Mouse (Mus musculus): ENCODE measurements around the gene Atp2a2.

The Atp2a2 gene

DNA sequence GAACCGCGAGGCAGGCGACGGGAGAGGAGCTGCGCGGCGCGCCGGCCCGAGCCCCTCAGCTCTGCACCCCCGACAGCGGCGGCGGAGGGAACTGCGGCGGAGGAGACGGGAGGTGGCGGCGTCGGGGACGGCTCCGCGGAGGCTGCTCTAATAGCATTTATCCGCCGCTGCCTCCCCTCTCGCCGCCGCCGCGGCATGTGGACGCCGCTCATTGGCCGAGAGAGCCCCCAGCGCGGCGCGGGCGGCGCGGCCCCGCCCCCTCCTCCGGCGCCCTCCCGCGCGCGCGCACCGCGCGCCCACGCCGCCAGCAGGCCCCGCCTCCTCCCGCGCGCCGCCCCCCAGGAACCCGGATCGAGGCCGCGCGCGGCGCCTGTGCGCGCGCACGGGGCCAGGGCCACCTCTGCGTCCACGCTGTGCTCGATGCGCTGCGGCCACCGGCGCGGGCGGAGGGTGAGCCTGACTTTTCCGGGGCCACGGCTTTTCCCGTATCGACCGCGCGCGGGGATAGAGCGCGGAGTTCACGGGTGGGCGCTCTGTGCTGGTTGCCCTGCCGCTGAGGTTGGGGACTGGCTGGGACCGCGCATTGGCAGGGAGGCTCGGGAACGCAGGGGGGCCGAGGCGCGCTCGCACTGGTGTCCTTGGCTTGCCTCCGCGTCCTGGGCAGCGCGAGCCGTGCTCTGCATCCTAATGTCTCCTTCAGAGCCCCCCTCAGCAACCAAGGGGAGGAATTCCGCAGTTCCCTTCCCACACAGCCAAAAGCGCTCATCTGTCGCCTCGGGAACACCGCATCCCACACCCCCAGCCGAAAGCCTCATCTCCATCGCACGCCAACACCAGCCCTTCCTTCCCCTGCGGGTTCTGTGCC is at the start of gene Atp2a2:
Gene Atp2a2 (minus strand): TSS at position 149 of the 865 bp plus-strand sequence.
- peak; percentile 90 to 94 for DNase-seq

DNA sequence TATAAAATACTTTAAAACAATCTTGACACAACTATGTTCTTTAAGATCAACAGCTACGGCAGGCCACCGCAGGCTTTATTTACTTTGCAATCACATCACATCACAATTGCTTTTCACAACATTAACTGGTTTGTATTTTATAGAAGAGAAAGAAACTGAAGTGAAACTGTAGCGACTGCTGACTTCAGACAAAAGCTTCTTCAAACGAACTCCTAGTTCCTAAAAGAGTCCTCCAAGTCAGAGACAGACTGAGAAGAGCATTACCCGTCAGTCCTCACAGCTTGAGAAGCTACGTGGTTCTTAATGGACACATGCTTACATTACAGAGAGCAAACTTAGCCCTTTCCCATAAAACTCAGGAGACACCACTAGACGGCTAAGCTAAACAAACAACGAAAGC is 48.4 kb upstream of the Atp2a2 start:
- DNase-seq = no peak

DNA sequence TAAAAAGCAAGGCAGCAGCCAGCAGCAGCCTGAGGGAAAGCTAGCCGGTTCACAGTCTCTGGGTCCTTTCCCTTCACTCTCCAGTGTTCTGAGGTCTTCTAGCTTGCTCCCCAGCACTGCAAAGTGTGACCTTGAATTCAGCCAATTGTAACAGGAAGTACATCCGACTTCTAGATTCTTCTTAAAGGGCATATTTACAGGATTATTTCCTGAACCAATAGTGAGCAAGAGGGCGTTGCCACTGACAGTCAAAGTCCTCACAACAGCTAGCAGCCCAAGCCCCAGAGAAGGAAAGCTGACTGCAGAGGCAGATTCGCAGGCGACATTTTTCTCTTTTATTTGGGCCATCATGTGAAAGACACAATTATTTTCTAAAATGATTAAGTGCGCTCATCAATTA is 46.6 kb upstream of the Atp2a2 start:
- no peak for DNase-seq

DNA sequence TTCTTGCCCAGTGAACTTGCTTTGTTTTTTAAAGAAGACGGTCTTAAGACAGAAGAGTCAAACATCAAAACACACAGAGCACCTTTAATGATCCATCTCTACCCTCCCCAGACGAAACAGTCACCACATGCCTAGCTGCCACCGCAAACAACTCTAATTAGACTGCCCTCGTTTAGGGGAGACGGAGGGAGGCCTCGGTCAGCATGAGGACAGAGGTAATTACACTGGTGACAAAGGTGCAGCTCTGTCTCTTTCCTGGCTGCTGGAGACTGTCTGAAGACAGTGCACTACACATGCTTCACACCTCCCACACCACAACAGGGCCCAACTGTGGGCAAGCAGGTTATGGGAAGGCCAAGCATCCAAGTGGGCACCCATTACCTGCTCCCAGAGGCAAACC is 45.8 kb upstream of the Atp2a2 start:
- DNase-seq = no peak

DNA sequence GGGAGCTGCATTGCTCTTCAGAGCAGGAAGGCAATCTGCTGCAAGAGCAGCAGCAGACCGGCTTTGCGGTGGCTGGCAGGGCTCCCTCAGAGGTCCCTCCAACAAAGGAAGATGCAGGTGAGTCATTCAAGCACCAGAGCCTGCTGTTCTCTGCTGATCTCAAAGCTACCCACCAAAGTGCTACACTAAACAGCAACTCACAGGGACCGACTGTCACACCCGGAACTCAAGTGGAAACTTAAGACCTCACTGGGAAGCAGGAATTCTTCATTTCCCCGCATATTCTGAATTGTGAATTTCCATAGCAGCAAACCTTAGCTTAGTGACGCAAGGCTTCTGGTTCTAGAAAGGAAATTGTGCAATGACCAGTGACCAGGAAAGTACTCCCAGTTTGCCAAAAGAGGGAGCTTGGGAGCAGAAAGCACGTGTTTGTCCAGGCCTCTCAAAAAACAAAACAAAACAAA is 45.3 kb upstream of the Atp2a2 start:
- DNase-seq = peak; percentile 80

DNA sequence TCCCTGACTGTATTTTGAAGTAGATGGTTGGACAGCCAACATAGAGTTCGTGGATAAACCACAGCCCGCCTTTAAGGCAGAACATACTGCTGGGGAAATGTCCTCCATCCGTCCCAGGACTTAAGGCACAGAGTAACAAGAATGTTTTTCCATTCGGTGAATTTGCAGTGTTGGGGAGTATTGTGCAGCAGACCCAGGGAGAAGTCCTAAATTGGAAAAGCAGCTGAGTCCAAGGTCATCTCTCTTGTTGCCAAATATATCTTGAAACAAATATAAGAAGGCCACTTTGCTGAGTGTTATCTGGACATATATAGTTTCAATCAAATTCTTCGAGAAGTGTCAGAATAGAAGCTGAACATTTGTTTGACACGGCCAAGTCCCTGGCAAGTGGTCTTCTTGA is 41.4 kb upstream of the Atp2a2 start:
- DNase-seq = no peak

DNA sequence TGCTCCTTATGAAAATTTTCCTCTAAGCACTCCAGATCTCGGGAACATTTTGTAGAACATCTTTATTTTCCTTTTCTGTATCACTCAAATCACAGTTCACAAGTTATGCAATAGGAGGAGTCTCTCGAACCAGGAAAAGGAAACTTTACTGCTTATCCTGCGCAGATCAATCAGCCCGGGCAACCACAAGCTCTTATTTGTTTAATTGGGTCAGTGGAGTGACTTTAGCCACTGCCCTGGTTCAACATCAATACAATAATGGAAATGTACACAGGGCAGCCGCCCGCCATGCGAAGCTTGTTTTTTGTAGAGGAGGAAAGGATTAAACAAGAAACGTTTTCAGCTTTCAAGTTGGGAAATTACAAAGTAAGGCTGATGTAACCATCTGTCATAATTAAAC is 39.8 kb upstream of the Atp2a2 start:
- no peak for DNase-seq

DNA sequence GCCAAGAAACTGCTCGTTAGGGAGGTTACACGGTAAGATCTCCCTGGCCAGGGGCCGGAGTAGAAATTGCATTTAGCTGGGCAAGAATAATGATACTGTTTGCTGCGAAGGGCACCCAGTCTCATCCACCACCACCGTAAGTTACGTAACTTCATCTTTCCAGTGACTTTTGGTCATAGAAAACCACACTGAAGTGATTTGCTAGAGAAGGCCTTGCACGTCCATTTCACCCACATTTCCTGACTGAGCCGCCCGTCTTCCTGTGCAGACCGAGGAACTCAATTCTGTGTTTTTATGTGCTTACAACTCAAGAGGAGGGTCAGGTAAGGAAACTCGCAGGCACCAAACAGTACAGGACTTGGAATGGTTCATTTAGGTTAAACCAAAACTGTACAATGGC is 36.1 kb upstream of the Atp2a2 start:
- no peak for DNase-seq

DNA sequence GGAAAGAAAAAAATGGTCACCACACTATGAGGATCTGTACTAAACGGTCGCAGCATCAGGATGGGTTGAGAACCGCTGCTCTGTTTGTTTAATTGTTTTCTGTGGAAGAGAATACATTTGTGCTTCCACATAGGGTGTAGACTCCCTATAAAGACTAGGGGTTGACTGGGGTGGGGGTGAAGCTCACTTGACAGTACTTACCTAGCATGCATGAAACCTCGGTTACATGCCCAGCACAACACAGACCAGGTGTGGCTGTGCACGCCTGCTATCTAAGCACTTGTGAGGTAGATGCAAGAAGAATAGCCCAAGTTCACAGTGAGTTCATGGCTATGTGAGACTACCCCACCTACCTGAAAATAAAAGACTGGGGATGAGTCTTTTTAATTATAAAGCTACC is 35.6 kb upstream of the Atp2a2 start:
- DNase-seq = no peak

DNA sequence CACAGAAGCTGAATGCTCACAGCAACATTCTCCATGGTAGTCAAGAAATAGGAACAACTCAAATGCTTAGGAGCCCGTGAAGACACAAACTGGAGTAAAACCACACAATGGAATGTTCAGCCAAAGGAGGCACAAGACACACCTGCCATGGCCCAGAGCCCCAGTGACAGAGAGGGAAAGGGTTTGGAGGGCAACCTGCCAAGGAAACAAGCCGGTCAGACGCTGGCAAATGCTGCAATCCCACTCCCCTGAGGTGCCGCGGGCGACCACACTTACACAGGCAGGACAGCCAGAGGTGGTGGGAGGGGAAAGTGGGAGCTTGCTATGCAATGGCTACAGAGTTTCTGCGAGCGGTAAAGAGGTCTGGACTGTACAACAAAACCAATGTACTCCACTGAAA is 31.9 kb upstream of the Atp2a2 start:
- no peak for DNase-seq

DNA sequence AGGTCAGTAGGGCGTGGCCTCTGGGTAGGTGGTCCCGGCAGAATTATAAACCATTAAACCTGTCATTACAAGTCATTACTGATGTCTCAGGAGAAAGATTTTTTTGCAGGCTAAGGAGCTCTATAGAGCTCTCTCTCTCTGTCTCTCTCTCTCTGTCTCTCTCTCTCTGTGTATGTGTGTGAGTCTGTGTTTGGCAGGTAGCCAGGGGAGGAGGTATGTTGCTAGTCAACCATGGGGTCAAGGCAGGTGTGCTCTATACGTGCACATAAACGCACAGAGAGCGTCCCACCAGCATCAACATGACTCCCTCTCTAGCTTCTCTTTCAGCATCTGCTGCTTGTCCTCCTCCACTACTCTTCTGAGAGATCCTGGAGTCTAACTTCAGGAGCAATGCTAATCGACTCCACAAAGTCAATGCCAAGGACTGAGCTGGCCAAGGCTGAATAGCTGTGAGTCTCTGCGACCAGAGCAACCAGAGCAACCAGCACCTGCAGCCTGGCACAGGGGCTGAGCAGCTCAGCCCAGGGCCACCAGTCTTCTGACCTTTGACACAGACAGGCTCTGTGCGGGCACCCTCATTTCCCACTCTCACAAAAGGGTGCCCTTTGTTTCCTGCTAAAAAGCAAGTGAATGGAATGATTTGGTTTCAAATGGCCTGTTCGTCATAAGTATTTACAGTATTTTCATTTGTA is 28.0 kb upstream of the Atp2a2 start:
- no peak for DNase-seq

DNA sequence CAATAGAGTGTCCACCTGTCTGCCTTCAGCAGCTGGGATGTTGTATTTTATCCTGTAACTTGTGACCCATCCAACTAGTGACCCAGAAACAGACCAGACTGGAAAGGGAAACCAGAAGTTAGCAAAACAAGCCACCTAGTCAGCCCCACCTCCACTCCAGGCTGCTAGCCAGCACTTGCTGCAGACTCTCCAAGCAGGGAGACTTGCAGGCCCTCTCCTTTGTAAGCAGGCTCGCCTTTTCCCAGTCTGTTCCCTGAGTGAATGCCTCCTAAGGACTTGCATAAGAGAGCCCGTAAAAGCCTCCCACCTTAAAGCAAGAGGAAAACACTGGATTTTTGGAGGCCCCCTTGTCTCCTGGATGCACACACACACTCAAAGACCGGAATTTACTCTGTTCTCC is 27.3 kb upstream of the Atp2a2 start:
- DNase-seq = peak in 1 of 2 experiments; percentile 25

DNA sequence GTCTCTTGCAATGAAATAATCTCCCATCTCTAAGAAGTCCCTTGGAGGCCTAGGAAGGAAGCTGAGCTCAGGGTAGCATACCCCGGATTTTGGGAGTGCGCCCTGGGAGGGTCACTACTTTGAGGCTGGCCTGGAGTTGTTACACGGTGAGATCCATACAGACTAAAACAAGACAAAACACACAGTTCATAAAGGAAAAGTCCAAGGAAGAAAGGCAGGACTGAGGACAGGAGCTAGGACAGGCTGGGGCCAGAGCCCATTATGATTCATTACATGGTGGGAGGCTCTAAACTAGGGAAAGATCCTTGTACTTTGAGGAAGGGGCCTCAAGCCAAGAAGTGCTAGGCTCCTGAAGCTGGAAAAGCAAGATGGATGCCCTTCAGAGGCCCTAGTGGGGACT is 26.6 kb upstream of the Atp2a2 start:
- no peak for DNase-seq

DNA sequence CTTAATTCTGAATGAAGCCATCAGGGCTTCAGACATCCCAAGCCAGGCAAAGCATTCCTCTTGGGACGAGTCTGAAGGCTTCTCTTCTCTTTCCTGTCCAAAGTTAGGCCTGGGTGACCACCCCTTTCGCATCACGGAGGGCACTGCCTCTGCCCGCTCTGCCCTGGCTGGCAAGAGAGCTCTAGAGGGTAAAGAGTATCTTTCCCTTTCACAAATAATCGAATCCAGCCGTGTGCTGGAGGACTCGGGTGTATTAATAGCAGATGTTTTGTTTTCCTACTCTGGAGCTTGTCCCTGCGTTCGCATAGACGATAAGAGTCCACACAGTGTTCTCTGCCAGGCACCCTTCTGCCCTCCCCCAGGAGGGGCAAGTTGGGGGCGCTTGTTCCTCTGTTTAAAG is 25.7 kb upstream of the Atp2a2 start:
- no peak for DNase-seq

DNA sequence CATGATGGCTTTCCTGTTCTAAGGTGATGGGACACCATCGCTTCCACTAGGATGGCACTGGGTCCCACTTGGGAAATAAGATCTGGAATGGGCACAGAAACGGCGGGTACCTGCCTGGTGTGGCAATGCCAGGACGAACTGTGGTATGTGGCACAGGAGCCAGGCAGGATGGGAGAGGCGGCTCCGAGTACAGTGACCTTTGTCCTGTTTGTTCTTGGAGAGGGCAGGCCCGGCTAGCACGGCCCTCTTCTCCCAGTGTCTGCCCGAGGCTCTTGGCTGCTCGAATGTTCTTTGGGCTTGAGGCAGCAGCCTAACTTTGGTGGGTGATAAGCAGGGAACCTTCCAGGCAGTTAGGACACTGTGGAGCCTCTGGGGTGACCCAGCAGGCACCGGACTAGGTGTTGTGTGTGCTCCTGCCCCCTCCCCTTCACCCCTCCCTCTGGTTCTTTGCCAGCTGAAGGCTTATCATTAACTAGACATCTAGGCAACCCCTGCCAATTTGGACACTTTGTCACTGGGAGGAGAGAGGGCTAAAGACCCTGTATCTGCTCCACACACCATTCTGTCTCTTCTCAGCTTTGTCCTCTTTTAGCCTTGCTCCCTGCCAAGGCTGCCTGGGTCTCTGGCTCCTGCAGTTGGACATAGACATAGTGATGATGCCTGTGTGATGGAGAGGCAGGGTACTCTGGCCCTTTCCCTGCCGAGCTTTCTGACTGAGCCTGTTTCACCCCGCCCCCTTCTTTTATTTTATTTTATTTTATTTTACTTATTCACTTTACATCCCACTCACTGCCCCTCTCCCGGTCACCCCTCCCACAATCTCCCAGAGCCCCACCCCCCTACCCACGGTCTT is 25.1 kb upstream of the Atp2a2 start:
- DNase-seq = no peak

DNA sequence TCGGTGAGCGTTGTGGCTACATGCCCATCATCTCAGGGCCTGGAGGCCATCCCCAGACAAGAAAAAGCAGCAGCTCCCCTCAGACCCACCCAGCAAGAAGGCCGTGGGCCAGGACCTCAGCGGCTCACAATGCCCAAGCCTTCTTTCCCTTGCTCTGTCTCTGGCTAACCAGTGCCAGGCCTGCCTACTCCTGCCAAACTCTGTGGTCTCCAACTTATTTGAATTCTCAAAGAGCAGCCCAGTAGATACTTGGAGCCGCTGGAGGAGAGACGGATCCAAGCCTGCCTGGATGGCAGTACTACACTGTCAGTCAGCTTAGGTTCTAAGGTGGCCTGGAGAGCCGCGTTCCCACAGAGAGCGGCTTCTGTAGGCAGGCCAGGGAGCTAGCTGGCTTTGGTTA is 24.4 kb upstream of the Atp2a2 start:
- peak in 1 of 2 experiments; percentile 24 for DNase-seq

DNA sequence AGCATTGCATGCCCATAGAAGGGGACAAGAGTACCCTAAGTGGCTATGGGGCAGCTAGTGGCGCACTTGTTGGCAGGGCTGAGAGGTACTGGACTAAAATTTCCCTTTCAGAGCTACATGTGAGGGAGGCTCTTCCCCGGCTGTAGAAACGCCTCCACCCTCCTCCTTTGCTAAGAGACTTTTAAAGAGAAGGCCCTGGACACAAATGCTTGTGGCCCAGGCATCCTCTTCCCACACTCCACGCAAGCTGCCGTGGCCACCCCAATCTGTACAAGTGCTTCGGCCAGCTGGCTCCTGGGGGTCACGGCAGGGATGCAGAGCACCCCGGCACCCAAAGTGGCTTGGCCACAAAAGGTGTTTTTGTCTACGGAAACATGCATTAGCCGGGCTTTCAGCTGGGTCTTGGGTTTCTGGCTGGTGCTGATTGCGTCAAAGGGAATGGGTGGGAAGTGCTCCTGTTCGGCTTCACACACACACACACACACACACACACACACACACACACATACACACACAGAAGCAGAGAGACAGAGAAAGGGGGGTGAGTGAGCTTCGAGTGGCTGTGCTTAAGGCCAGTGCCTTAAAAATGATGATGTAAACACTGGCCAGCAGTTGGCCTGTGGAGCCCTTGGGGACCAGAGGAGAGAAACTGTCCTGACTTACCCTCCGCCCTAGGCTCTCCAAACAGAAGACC is 23.4 kb upstream of the Atp2a2 start:
- no peak for DNase-seq

DNA sequence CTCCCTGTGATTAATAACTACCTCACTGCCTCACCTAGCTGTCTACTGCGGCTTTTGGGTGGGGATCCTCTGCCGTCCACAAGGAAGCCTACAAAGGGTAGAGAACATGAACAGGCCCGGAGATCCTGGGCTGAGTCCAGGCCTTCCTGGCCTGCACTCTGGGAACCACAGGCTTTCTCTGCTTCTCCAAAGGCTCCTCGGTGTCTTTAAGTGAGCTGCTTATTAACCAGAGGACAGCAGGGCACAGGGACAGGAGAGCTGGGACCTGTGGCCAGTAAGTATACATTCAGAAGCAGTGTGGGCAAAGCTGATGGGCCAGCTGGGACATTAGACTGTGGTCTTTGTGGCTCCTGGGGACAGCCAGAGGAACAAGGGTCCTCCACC is 22.8 kb upstream of the Atp2a2 start:
- no peak for DNase-seq

DNA sequence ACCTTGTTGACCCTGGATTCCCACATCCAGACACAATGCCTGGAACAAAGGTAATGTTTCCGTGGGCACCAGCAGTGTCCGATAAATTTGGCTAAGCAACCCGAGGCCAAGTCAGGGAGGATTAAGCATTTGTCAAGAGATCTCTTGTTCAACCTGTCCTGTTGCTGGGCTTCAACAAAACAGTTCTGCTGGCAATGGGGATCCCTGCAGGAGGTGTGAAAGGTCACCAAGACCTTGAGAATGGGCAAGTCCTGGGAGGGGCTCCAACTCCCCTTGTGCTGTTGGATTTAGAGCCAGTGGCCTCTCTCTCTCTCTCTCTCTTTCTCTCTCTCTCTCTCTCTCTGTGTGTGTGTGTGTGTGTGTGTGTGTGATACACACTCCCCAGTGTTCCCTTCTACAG is 22.2 kb upstream of the Atp2a2 start:
- DNase-seq = no peak

DNA sequence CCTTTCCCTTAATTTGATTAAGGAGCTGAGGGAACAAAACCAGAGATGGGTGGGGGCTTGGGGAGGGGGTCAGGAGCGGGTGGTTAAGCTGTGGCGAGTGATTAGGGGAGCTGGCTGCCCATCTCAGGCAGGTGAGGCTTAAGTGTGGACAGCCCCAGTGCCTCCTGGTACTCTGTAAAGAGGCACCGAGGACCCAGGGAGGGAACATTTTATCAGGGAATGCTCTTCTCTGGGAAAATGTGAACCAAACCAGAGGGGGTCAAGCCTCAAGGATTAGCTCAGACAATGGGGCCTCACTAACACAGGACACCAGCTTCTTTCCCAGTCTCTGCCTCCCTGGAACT is 19.1 kb upstream of the Atp2a2 start:
- DNase-seq = no peak

DNA sequence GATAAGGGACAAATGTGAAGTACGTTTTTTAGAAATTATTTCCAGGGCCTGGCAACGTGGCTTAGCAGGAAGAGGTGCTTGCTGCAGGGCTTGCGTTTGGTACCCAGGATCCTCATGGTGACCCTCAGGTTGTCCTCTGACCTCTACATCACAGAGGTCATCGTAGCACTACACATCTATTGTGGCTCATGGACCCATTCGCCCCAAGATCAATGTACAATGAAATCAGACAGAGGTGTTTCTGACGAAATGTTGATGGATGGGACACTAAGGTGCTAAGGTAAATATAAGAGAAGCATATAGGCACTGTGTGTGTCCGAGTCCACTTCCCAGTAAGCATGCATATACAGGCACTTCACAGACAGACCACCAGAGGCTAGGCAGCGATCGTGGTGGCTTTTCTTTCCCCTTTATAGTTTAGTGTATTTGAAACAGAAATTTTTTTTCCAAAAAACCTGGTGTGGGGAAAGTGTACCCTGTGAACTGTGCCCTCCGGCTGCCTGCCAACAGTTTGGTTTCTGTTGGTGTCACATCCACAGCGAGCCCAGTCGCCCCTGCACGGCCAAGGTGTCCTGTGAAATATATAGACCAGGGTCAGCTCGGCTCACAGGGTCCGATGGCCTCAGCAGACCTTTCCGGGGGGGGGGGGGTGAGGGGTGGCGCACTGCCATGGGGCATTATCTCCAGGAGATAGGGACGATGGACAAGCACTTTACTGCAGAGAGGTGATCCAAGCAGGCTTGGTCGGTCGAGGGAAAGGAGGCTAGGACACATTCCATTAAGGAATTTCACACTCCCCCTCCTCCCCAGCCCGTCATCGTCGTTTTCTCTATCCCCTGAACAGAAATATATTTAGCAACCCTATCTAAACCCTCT is 18.5 kb upstream of the Atp2a2 start:
- DNase-seq = no peak

Measured in cerebellum, postnatal 36 days (tissue).